Mouse (Mus musculus) testis, adult 2 months (tissue): Measurements from ENCODE around the gene Rgs3.

Experiments
- CTCF ChIP-seq: fragments of 200-500 bp; IDR thresholded peaks from 2 replicates; pipeline ENCODE4 v1.5.1; 2012; ENCODE audit warnings: low read depth, mild to moderate bottlenecking, inconsistent platforms, low read length, moderate library complexity; ENCODE audit not compliant: control insufficient read depth, insufficient read depth, insufficient replicate concordance
- POLR2A ChIP-seq: fragments of 200-500 bp; IDR thresholded peaks from 2 replicates; pipeline ENCODE4 v1.6.1; 2012; ENCODE audit warnings: low read depth, mild to moderate bottlenecking, inconsistent platforms, low read length, moderate library complexity; ENCODE audit not compliant: control insufficient read depth

- no peak for TF ChIP-seq CTCF
- no peak for TF ChIP-seq POLR2A
Observed at GRCm38 (mm10) chr4:62607805-62608204, 48.2 kb downstream of the Rgs3 start.
